Mouse (Mus musculus): ENCODE data around the gene Mut.

Gene Mut

GRCm38 (mm10) chr17:40934420-40935231, at the start of gene Mut, which contains the start of gene Cenpq:
TSS of gene Mut (plus strand) at chr17:40934685.
TSS of gene Cenpq (minus strand) at chr17:40935047.
- DNase-seq (ENCODE audit: low read depth, low spot score) = peak; percentile 99

GRCm38 (mm10) chr17:40885155-40885554, 49.3 kb upstream of the Mut start:
- no peak for DNase-seq (ENCODE audit: low read depth, low spot score)

GRCm38 (mm10) chr17:40887849-40888536, 46.5 kb upstream of the Mut start:
- no peak for DNase-seq (ENCODE audit: low read depth, low spot score)

- peak; percentile 32 for DNase-seq (ENCODE audit: low read depth, low spot score)
These were observed 37.6 kb upstream of the Mut start for GRCm38 (mm10) chr17:40896863-40897262.

- DNase-seq (ENCODE audit: low read depth, low spot score) = peak; percentile 72
These were observed 34.6 kb upstream of the Mut start for GRCm38 (mm10) chr17:40899783-40900363.

GRCm38 (mm10) chr17:40903345-40903744, 31.1 kb upstream of the Mut start:
- no peak for DNase-seq (ENCODE audit: low read depth, low spot score)

- peak; percentile 76 for DNase-seq (ENCODE audit: low read depth, low spot score)
These were observed 30.4 kb upstream of the Mut start for GRCm38 (mm10) chr17:40904056-40904597.

GRCm38 (mm10) chr17:40904721-40905154, 29.7 kb upstream of the Mut start:
- peak; percentile 54 for DNase-seq (ENCODE audit: low read depth, low spot score)

GRCm38 (mm10) chr17:40914250-40914649, 20.2 kb upstream of the Mut start, which contains the start of gene Glyatl3:
TSS of gene Glyatl3 (minus strand) at chr17:40914350.
- DNase-seq (ENCODE audit: low read depth, low spot score) = no peak

GRCm38 (mm10) chr17:40915499-40915898, 19.0 kb upstream of the Mut start:
- DNase-seq (ENCODE audit: low read depth, low spot score) = no peak

- no peak for DNase-seq (ENCODE audit: low read depth, low spot score)
These were observed 500 bp upstream of the Mut start for GRCm38 (mm10) chr17:40933985-40934384.

GRCm38 (mm10) chr17:40948518-40948917, 14.0 kb downstream of the Mut start:
- DNase-seq (ENCODE audit: low read depth, low spot score) = no peak

GRCm38 (mm10) chr17:40977914-40978313, 43.4 kb downstream of the Mut start:
- DNase-seq (ENCODE audit: low read depth, low spot score) = peak; percentile 5

GRCm38 (mm10) chr17:40992102-40992501, 57.6 kb downstream of the Mut start:
- no peak for DNase-seq (ENCODE audit: low read depth, low spot score)
